Mouse (Mus musculus) spleen, embryonic (tissue): Measurements from ENCODE around the gene Patl1.
"Not testable (repeated sequence)": the region's sequence is repeated elsewhere in the genome, so short reads cannot be mapped to it uniquely, and the experiment has no call there.

Source experiments
- CTCF ChIA-PET: fragments of 350-600 bp; sonication (Branson Sonifier 250); formaldehyde crosslinking; loops from one replicate; lab custom pipeline; 2022; lab: Charles Lee

The Patl1 gene

DNA sequence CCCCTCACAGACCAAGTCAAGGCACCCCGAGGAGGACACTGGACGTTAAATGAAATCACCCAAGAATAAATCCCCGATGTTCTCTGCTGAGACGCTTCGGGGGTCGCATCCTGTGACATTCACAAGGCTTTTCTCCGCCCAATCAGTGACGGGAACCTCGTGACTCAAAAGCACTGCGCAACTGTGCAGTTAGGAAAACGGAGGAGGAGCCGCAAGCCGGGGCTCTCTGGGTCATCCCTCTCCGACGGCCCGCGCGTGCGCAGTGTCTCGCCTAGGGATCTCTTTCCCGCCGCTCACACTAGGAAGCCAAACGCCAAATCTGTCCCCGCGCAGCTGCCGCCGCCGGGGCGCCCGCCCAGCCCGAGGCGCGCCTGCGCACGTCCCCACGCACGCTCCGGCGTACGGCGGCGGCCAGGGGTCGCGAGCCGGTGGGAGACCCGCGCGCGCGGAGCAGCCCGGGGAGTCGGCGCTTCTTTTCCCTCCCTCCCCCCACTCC, at the start of gene Patl1:
Patl1 (plus strand) TSS at position 363 of the 496 bp plus-strand sequence.
- CTCF ChIA-PET: no interaction called here

- CTCF ChIA-PET: no interaction called here
Measured at GRCm38 (mm10) chr19:11867837-11868236, 44.4 kb upstream of the Patl1 start.

- CTCF ChIA-PET: no interaction called here
Measured at GRCm38 (mm10) chr19:11875006-11875405, 37.2 kb upstream of the Patl1 start, which contains the start of gene Olfr1419. Olfr1419 (minus strand) TSS chr19:11875106.

- CTCF ChIA-PET: not testable (repeated sequence)
Measured at GRCm38 (mm10) chr19:11878404-11878803, 33.8 kb upstream of the Patl1 start.

GRCm38 (mm10) chr19:11886265-11886664, 25.9 kb upstream of the Patl1 start, which contains the start of gene Olfr1420:
Olfr1420 (plus strand) TSS chr19:11886565.
- CTCF ChIA-PET: no interaction called here

DNA sequence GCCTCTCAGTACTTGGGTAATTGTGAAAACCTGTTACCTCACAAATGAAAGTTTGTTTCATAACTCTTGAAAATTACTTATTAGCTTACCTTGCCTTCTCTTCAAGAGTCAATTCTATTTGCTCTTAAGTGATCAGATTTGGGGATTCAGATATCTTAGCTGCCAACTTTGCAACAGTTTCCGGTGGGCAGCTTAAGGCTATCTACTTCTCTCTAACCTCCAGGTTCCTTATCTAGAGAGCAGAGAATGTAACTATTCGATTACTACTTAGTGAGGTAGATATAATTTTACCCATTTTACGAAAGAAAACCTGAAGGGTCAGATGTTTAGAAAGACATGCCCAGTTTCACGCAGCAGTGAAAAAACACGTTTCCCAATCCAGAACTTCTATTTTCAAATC, 1.2 kb upstream of the Patl1 start:
- CTCF ChIA-PET: no interaction called here

- CTCF ChIA-PET: no interaction called here
Measured at GRCm38 (mm10) chr19:11911603-11912002, 596 bp upstream of the Patl1 start.

- CTCF ChIA-PET: interaction anchor here (0.6 kb wide), 1 partner anchor 111 kb away, joined by 6 read pairs; no protein-coding TSS in a partner anchor
Measured at GRCm38 (mm10) chr19:11912533-11913121, 428 bp downstream of the Patl1 start.

- CTCF ChIA-PET: interaction anchor here (0.6 kb wide), 1 partner anchor 14 kb away, joined by 14 read pairs; no protein-coding TSS in a partner anchor
Measured at GRCm38 (mm10) chr19:11915804-11916203, 3.6 kb downstream of the Patl1 start.

- CTCF ChIA-PET: interaction anchor here (0.5 kb wide), 1 partner anchor 42 kb away, joined by 4 read pairs; no protein-coding TSS in a partner anchor
Measured at GRCm38 (mm10) chr19:11922068-11922467, 9.9 kb downstream of the Patl1 start.

GRCm38 (mm10) chr19:11922515-11922914, 10.3 kb downstream of the Patl1 start:
- CTCF ChIA-PET: not testable (repeated sequence)

DNA sequence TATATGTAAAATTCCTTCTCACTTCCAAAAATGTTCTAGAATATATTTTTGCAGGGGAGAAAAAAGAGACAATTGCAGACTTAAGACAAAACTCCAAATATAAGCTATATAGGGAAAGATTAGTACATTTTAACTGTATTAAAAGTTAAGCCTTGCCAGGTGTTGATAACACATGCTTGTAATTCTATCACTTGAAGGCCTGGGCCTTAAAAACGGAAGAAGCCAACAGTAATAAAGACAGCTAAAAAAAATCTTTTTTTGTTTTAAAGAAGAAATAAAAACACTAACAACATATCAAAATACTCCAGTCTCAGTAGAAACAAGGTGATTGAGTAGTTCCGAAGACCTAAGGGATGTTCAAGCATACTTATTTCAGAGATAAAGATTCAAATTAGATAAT, 14.2 kb downstream of the Patl1 start:
- CTCF ChIA-PET: no interaction called here

GRCm38 (mm10) chr19:11928025-11928748, 16.0 kb downstream of the Patl1 start:
- CTCF ChIA-PET: no interaction called here

- CTCF ChIA-PET: not testable (repeated sequence)
Measured at GRCm38 (mm10) chr19:11946460-11946859, 34.3 kb downstream of the Patl1 start.

DNA sequence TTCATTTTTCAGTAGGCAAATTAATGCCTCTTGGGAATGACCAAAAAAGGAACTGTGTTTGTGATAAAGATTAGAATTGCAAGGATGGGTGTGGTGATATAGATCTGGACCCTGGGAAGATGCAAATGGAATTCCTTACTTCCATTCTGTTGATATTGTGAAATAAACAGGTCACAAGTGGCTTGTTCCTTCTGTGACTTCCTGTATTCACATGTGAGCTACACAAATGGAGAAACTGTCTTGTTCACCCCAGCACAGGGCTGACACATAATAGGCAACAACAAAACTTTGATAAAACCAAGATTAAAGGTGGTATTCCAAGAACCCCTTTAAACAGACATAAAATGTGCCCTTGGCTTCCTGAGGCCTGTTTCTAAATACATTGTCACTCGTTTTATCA, 37.7 kb downstream of the Patl1 start:
- CTCF ChIA-PET: no interaction called here

DNA sequence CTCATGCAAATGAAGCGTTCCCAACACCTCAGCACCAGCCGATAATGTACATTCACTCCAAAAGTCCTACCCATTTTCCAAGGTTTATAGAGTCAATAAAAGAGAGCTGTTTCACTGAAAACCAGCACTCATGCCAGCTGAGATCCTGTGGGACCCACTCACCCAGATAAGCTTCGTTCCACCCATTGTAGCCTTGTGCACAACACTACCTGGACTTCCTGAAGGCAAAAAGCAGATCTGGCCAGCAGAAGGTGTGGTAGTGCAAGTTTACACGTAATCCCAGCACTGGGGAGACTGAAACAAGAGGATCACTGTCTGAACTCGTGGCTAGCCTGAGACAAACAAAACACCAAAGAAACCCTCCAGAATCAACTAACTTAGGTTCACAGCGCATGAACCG, 38.5 kb downstream of the Patl1 start:
- CTCF ChIA-PET: no interaction called here

GRCm38 (mm10) chr19:11954206-11954605, 42.0 kb downstream of the Patl1 start:
- CTCF ChIA-PET: no interaction called here

GRCm38 (mm10) chr19:11956636-11957035, 44.4 kb downstream of the Patl1 start:
- CTCF ChIA-PET: no interaction called here

- CTCF ChIA-PET: no interaction called here
Measured at GRCm38 (mm10) chr19:11957396-11957795, 45.2 kb downstream of the Patl1 start.

DNA sequence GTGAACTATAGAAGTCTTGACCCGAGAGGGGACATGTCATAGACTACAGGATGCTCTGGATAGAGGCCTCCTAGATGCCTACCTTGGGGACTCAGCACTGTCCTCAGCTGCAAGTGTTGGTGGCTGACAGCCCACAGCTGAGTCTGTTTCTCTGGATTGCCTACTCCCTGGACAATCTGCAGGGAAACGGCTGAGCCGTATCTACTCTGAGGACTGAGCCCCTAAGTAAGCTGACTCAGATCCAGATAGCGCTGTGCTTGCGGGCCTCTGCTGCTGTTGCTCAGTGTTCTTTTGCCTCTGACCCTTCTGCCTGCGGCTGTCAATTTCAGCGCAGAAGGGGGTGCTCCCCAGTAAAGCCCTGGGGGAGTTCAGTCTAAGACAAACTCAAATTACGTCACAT, 45.6 kb downstream of the Patl1 start:
- CTCF ChIA-PET: no interaction called here

- CTCF ChIA-PET: interaction anchor here (0.6 to 0.7 kb wide), 2 partner anchors 42 to 984 kb away, joined by 4 to 8 read pairs; no protein-coding TSS in a partner anchor
Measured at GRCm38 (mm10) chr19:11964266-11964665, 52.1 kb downstream of the Patl1 start.

GRCm38 (mm10) chr19:11965023-11965942, 53.1 kb downstream of the Patl1 start, which contains the start of gene Osbp:
Osbp (plus strand) TSS chr19:11965941.
- CTCF ChIA-PET: no interaction called here
